Mouse (Mus musculus) kidney, adult 18-20 months (tissue): Measurements from ENCODE around the gene Abcc4.

ENCODE experiments used
- DNase-seq: peaks from one replicate; pipeline ENCODE4 v3.0.0; 2021

The Abcc4 gene

GRCm38 (mm10) chr14:118705808-118706731 lies at the start of gene Abcc4:
Gene Abcc4, minus strand, starts transcription at chr14:118706219.
- DNase-seq = peak; percentile 94

GRCm38 (mm10) chr14:118751193-118751753 lies 45.3 kb upstream of the Abcc4 start:
- DNase-seq = no peak

- DNase-seq = no peak
These were observed 44.6 kb upstream of the Abcc4 start for GRCm38 (mm10) chr14:118750505-118751192.

- no peak for DNase-seq
These were observed 43.7 kb upstream of the Abcc4 start for GRCm38 (mm10) chr14:118749715-118750114.

- no peak for DNase-seq
These were observed 43.0 kb upstream of the Abcc4 start for GRCm38 (mm10) chr14:118749068-118749467.

- DNase-seq = no peak
These were observed 36.8 kb upstream of the Abcc4 start for GRCm38 (mm10) chr14:118742862-118743261.

- DNase-seq = no peak
These were observed 35.8 kb upstream of the Abcc4 start for GRCm38 (mm10) chr14:118741780-118742179.

GRCm38 (mm10) chr14:118737251-118737888 lies 31.4 kb upstream of the Abcc4 start:
- no peak for DNase-seq

GRCm38 (mm10) chr14:118735114-118735513 lies 29.1 kb upstream of the Abcc4 start:
- no peak for DNase-seq

- DNase-seq = no peak
These were observed 27.1 kb upstream of the Abcc4 start for GRCm38 (mm10) chr14:118733146-118733545.

- DNase-seq = no peak
These were observed 24.6 kb upstream of the Abcc4 start for GRCm38 (mm10) chr14:118730631-118731030.

GRCm38 (mm10) chr14:118725467-118725866 lies 19.4 kb upstream of the Abcc4 start:
- DNase-seq = no peak

- no peak for DNase-seq
These were observed 18.1 kb upstream of the Abcc4 start for GRCm38 (mm10) chr14:118723920-118724693.

- no peak for DNase-seq
These were observed 13.7 kb upstream of the Abcc4 start for GRCm38 (mm10) chr14:118719566-118720174.

- peak; percentile 62 for DNase-seq
These were observed 12.6 kb upstream of the Abcc4 start for GRCm38 (mm10) chr14:118718576-118718975.

GRCm38 (mm10) chr14:118716372-118717312 lies 10.6 kb upstream of the Abcc4 start:
- no peak for DNase-seq

GRCm38 (mm10) chr14:118714720-118715119 lies 8.7 kb upstream of the Abcc4 start:
- no peak for DNase-seq

- DNase-seq = no peak
These were observed 8.3 kb upstream of the Abcc4 start for GRCm38 (mm10) chr14:118714320-118714719.

GRCm38 (mm10) chr14:118713869-118714268 lies 7.8 kb upstream of the Abcc4 start:
- DNase-seq = no peak

GRCm38 (mm10) chr14:118713408-118713807 lies 7.4 kb upstream of the Abcc4 start:
- DNase-seq = peak; percentile 40

- no peak for DNase-seq
These were observed 6.9 kb upstream of the Abcc4 start for GRCm38 (mm10) chr14:118712889-118713288.
